Mouse (Mus musculus) heart, postnatal 25 days (tissue): Measurements from ENCODE around the gene Tbx20. TPM values are rescaled to one million over a fixed set of nuclear protein-coding genes. Genes with fewer than 3 reads are reported as not detected.

ENCODE experiments used
- DNase-seq: peaks from one replicate; pipeline ENCODE4 v3.0.0; 2022; ENCODE audit warnings: low spot score
- intact Hi-C: fragments of 180-260 bp; cut with DNase I; formaldehyde crosslinking; loops from one replicate; pipeline ENCODE4 v1.15.1; 2025
- total RNA-seq, 2 experiments: library from RNA; stranded (reverse); gene quantifications; 2 replicates each; pipeline ENCODE4 v1.2.3; 2021

Gene Tbx20
- total RNA-seq, 2 experiments from 2014 or later, result 88.9 to 92.6 TPM

- intact Hi-C loops, result loop anchor here (5.0 kb wide), 1 partner anchor 126 kb away; no protein-coding TSS in a partner anchor
- no peak for DNase-seq
Measured at GRCm38 (mm10) chr9:24770941-24771405, 3.1 kb downstream of the Tbx20 start.

GRCm38 (mm10) chr9:24770149-24770940, 3.8 kb downstream of the Tbx20 start:
- intact Hi-C loops, result loop anchor here (5.0 kb wide), 1 partner anchor 127 kb away; no protein-coding TSS in a partner anchor
- DNase-seq, result no peak

- DNase-seq, result no peak
- intact Hi-C loops, result loop anchor here (5.0 kb wide), 2 partner anchors 128 to 258 kb away; no protein-coding TSS in a partner anchor
Measured at GRCm38 (mm10) chr9:24769611-24770010, 4.5 kb downstream of the Tbx20 start.

GRCm38 (mm10) chr9:24767056-24767455, 7.0 kb downstream of the Tbx20 start:
- DNase-seq, result no peak
- intact Hi-C loops, result loop anchor here (5.0 kb wide), 1 partner anchor 260 kb away; no protein-coding TSS in a partner anchor

- intact Hi-C loops, result loop anchor here (5.0 kb wide), 1 partner anchor 262 kb away; no protein-coding TSS in a partner anchor
- no peak for DNase-seq
Measured at GRCm38 (mm10) chr9:24765572-24765971, 8.5 kb downstream of the Tbx20 start.

GRCm38 (mm10) chr9:24760461-24760860, 13.6 kb downstream of the Tbx20 start:
- intact Hi-C loops, result no loop called here
- no peak for DNase-seq

GRCm38 (mm10) chr9:24744958-24745357, 29.1 kb downstream of the Tbx20 start:
- intact Hi-C loops, result no loop called here
- DNase-seq, result no peak

GRCm38 (mm10) chr9:24701246-24701645, 72.9 kb downstream of the Tbx20 start:
- no peak for DNase-seq

GRCm38 (mm10) chr9:24696405-24696778, 77.7 kb downstream of the Tbx20 start:
- DNase-seq, result no peak
- intact Hi-C loops, result no loop called here

More at GRCm38 (mm10) chr9:24701246-24701645, 72.9 kb downstream of the Tbx20 start:
- intact Hi-C loops, result loop anchor here (1.0 to 5.0 kb wide), 2 partner anchors 326 to 340 kb away; no protein-coding TSS in a partner anchor

- DNase-seq, result no peak
- intact Hi-C loops, result no loop called here
Measured at GRCm38 (mm10) chr9:24695700-24696404, 78.3 kb downstream of the Tbx20 start, which contains the start of gene Dpy19l2. Gene Dpy19l2, minus strand, starts transcription at chr9:24696293.

Other genes with a start within 250 kb of the Tbx20 start
- gene Cypt4, start 149.1 kb downstream of the Tbx20 start, total RNA-seq, result not detected
- under 1 TPM in 1 of 2 experiments, not detected in 1; 0.14 TPM for gene Dpy19l2, start 78.0 kb downstream of the Tbx20 start, total RNA-seq